ENCODE assay signal across 8 mouse cellular contexts in genomic region chr4:134307367-134308072, GRCm38 (mm10). TPM values are rescaled to one million over a fixed set of nuclear protein-coding genes. Genes with fewer than 3 reads are reported as not detected.
A peak's percentile ranks its signal among the peaks of the same experiment; 100 is the strongest.
DNase-seq lines count a peak whose midpoint lies in the region; ATAC-seq and TF ChIP-seq lines count a peak whose summit lies in the region.

No protein-coding gene starts in this region.

- no peak overlapping the region for H3K4me2 ChIP-seq in forebrain, embryonic 11.5 days (ENCODE audit: low read depth, low read length, severe bottlenecking)
- H3K4me2 ChIP-seq in heart, embryonic 13.5 days = peak overlapping the region; percentile 56
- H3K4me2 ChIP-seq in kidney, postnatal 0 days (ENCODE audit: low read length) = peak overlapping the region; percentile 27; the same call in 1 of the 2 replicates
- peak overlapping the region; percentile 39 for H3K4me2 ChIP-seq in midbrain, embryonic 16.5 days (ENCODE audit: low read length)

- no peak overlapping the region for H3K4me3 ChIP-seq in forebrain, embryonic 11.5 days (ENCODE audit: low read depth, low read length)
- no peak overlapping the region for H3K4me3 ChIP-seq in heart, embryonic 13.5 days
- no peak overlapping the region for H3K4me3 ChIP-seq in kidney, postnatal 0 days (replicated peaks; ENCODE audit: low read depth, low read length)
- no peak overlapping the region for H3K4me3 ChIP-seq in midbrain, embryonic 16.5 days (ENCODE audit: low read depth, low read length)

- no peak overlapping the region for H3K9ac ChIP-seq in forebrain, embryonic 11.5 days (ENCODE audit: low read length)
- peak overlapping the region; percentile 8 for H3K9ac ChIP-seq in heart, embryonic 13.5 days
- H3K9ac ChIP-seq in kidney, postnatal 0 days (ENCODE audit: low read depth, low read length) = no peak overlapping the region
- 0 out of 2 replicates have a peak overlapping the region, but pooled peaks have one; percentile 32 for H3K9ac ChIP-seq in midbrain, embryonic 16.5 days (ENCODE audit: low read depth, low read length)

- no peaks in the 10 kb centered on the region for H3K9me3 ChIP-seq in forebrain, embryonic 11.5 days (ENCODE audit: control insufficient read depth, low read length)
- no peaks in the 10 kb centered on the region for H3K9me3 ChIP-seq in heart, embryonic 13.5 days
- H3K9me3 ChIP-seq in kidney, postnatal 0 days (replicated peaks; ENCODE audit: low read length) = no peaks in the 10 kb centered on the region
- H3K9me3 ChIP-seq in midbrain, embryonic 16.5 days (replicated peaks; ENCODE audit: control insufficient read depth, low read length, poor library complexity, severe bottlenecking) = no peaks in the 10 kb centered on the region

- peak; percentile 66 for TF ChIP-seq CTCF in kidney, postnatal 0 days (IDR thresholded peaks at IDR 0.05; ENCODE audit: low read depth)

- ATAC-seq in forebrain, embryonic 11.5 days (replicated peaks; ENCODE audit: low FRiP score) = no peak
- ATAC-seq in heart, embryonic 13.5 days (ENCODE audit: extremely low read depth, insufficient number of reproducible peaks, low FRiP score, low TSS enrichment) = no peak
- peak; percentile 37; the same call in 1 of the 2 replicates for ATAC-seq in kidney, postnatal 0 days (replicated peaks; ENCODE audit: low FRiP score, low read depth)
- ATAC-seq in midbrain, embryonic 16.5 days = no peak
- ATAC-seq in inflammation-experienced regulatory T-cells, adult 6 months = no peak

- peak; percentile 31 to 51 for DNase-seq in adrenal gland, adult 18-20 months (ENCODE audit: low spot score in 2 of 2)
- DNase-seq in forebrain, embryonic 11.5 days (ENCODE audit: low spot score) = peak; percentile 66
- DNase-seq in kidney, postnatal 0 days (ENCODE audit: low spot score) = peak; percentile 75
- DNase-seq in liver = peak; percentile 67
- DNase-seq in spleen, postnatal 4 days (ENCODE audit: low spot score in 2 of 2) = peak; percentile 49 to 74

- H3K27ac ChIP-seq in forebrain, embryonic 11.5 days (ENCODE audit: low read depth, low read length) = no peak overlapping the region
- H3K27ac ChIP-seq in heart, embryonic 13.5 days (replicated peaks) = 0 out of 2 replicates have a peak overlapping the region, but pooled peaks have one; percentile 16
- H3K27ac ChIP-seq in kidney, postnatal 0 days = 0 out of 2 replicates have a peak overlapping the region, but pooled peaks have one; percentile 25
- H3K27ac ChIP-seq in midbrain, embryonic 16.5 days (ENCODE audit: low read length) = peak overlapping the region; percentile 23; the same call in 1 of the 2 replicates

- H3K36me3 ChIP-seq in forebrain, embryonic 11.5 days (ENCODE audit: control insufficient read depth, insufficient read depth, low read length) = no peaks in the 10 kb centered on the region
- H3K36me3 ChIP-seq in heart, embryonic 13.5 days = no peaks in the 10 kb centered on the region
- H3K36me3 ChIP-seq in kidney, postnatal 0 days (ENCODE audit: insufficient read depth, low read length) = no peaks in the 10 kb centered on the region
- no peaks in the 10 kb centered on the region for H3K36me3 ChIP-seq in midbrain, embryonic 16.5 days (ENCODE audit: control insufficient read depth, insufficient read depth, low read length)

- WGBS in forebrain, embryonic 11.5 days = 32% methylated on average over 12 of the region's 12 CpGs
- WGBS in heart, embryonic 13.5 days = 14% methylated on average over 12 of the region's 12 CpGs
- 12% methylated on average over 12 of the region's 12 CpGs for WGBS in kidney, postnatal 0 days
- 19% methylated on average over 12 of the region's 12 CpGs for WGBS in midbrain, embryonic 16.5 days

- 0 out of 2 replicates have a peak, but pooled peaks cover 2% of the 10 kb centered on the region for H3K4me1 ChIP-seq in forebrain, embryonic 11.5 days (replicated peaks; ENCODE audit: control insufficient read depth, insufficient read depth, low read length)
- peaks cover 22% of the 10 kb centered on the region for H3K4me1 ChIP-seq in heart, embryonic 13.5 days
- H3K4me1 ChIP-seq in kidney, postnatal 0 days (replicated peaks; ENCODE audit: insufficient read depth, low read length) = peaks cover 6% of the 10 kb centered on the region
- H3K4me1 ChIP-seq in midbrain, embryonic 16.5 days (ENCODE audit: control insufficient read depth, insufficient read depth, low read length) = peaks cover 6% of the 10 kb centered on the region; the same call in 1 of the 2 replicates

- no peaks in the 10 kb centered on the region for H3K27me3 ChIP-seq in forebrain, embryonic 11.5 days (ENCODE audit: control insufficient read depth, insufficient read depth, low read length)
- no peaks in the 10 kb centered on the region for H3K27me3 ChIP-seq in heart, embryonic 13.5 days (replicated peaks)
- H3K27me3 ChIP-seq in kidney, postnatal 0 days (ENCODE audit: insufficient read depth, low read length) = no peaks in the 10 kb centered on the region
- no peaks in the 10 kb centered on the region for H3K27me3 ChIP-seq in midbrain, embryonic 16.5 days (ENCODE audit: control insufficient read depth, insufficient read depth, low read depth, low read length)

RNA-seq across cellular contexts. Expression of gene Trim63, which starts 7.4 kb away (rescaled TPM):
- total RNA-seq in adrenal gland, adult 18-20 months (2021) = under 1 TPM in 1 of 2 experiments, not detected in 1; 0.32 TPM
- 0.13 TPM in 1 of 2 replicates, not detected in the other for polyA plus RNA-seq in forebrain, embryonic 11.5 days (2014; fragmentation: Nextera tagmentation; extraction: Ambion mirVana)
- polyA plus RNA-seq in heart, embryonic 13.5 days (2015; fragmentation: Nextera tagmentation; extraction: Ambion mirVana) = 108 and 136 TPM in 2 replicates
- 2.4 and 2.7 TPM in 2 replicates for polyA plus RNA-seq in kidney, postnatal 0 days (2015; fragmentation: Nextera tagmentation; extraction: Ambion mirVana)
- 0.45 and 0.62 TPM in 2 replicates for polyA plus RNA-seq in midbrain, embryonic 16.5 days (2015; fragmentation: Nextera tagmentation; extraction: Ambion mirVana)
- not detected for polyA plus RNA-seq in inflammation-experienced regulatory T-cells, adult 6 months (2017; shearing (Covaris generic))

RNA-seq across cellular contexts. Expression of gene Pdik1l, which starts 19.8 kb away (rescaled TPM):
- 10 to 100 TPM; 14.0 to 22.5 TPM for total RNA-seq in adrenal gland, adult 18-20 months (2021)
- 26.7 and 31.2 TPM in 2 replicates for polyA plus RNA-seq in forebrain, embryonic 11.5 days (2014; fragmentation: Nextera tagmentation; extraction: Ambion mirVana)
- polyA plus RNA-seq in heart, embryonic 13.5 days (2015; fragmentation: Nextera tagmentation; extraction: Ambion mirVana) = 13.4 and 13.5 TPM in 2 replicates
- 12.5 and 14.1 TPM in 2 replicates for polyA plus RNA-seq in kidney, postnatal 0 days (2015; fragmentation: Nextera tagmentation; extraction: Ambion mirVana)
- polyA plus RNA-seq in midbrain, embryonic 16.5 days (2015; fragmentation: Nextera tagmentation; extraction: Ambion mirVana) = 44.9 and 46.5 TPM in 2 replicates
- polyA plus RNA-seq in inflammation-experienced regulatory T-cells, adult 6 months (2017; shearing (Covaris generic)) = 10 to 100 TPM; 18.5 to 26.7 (median 23.7) TPM

RNA-seq across cellular contexts. Expression of gene Slc30a2, which starts 35.5 kb away (rescaled TPM):
- total RNA-seq in adrenal gland, adult 18-20 months (2021) = 10 to 100 TPM; 28.9 to 47.4 TPM
- not detected in 2 replicates for polyA plus RNA-seq in forebrain, embryonic 11.5 days (2014; fragmentation: Nextera tagmentation; extraction: Ambion mirVana)
- polyA plus RNA-seq in heart, embryonic 13.5 days (2015; fragmentation: Nextera tagmentation; extraction: Ambion mirVana) = 0.11 and 0.19 TPM in 2 replicates
- polyA plus RNA-seq in kidney, postnatal 0 days (2015; fragmentation: Nextera tagmentation; extraction: Ambion mirVana) = 0.48 and 0.82 TPM in 2 replicates
- polyA plus RNA-seq in midbrain, embryonic 16.5 days (2015; fragmentation: Nextera tagmentation; extraction: Ambion mirVana) = 0.26 and 0.30 TPM in 2 replicates
- polyA plus RNA-seq in inflammation-experienced regulatory T-cells, adult 6 months (2017; shearing (Covaris generic)) = under 1 TPM; 0.21 to 0.34 (median 0.29) TPM

RNA-seq across cellular contexts. Expression of gene Grrp1, which starts 53.6 kb away (rescaled TPM):
- 10 to 100 TPM in 1 of 2 experiments, 1 to 10 TPM in 1; 9.3 to 10.0 TPM for total RNA-seq in adrenal gland, adult 18-20 months (2021)
- polyA plus RNA-seq in forebrain, embryonic 11.5 days (2014; fragmentation: Nextera tagmentation; extraction: Ambion mirVana) = 4.8 and 5.2 TPM in 2 replicates
- 4.3 and 5.0 TPM in 2 replicates for polyA plus RNA-seq in heart, embryonic 13.5 days (2015; fragmentation: Nextera tagmentation; extraction: Ambion mirVana)
- 10.8 and 12.3 TPM in 2 replicates for polyA plus RNA-seq in kidney, postnatal 0 days (2015; fragmentation: Nextera tagmentation; extraction: Ambion mirVana)
- polyA plus RNA-seq in midbrain, embryonic 16.5 days (2015; fragmentation: Nextera tagmentation; extraction: Ambion mirVana) = 12.9 and 16.2 TPM in 2 replicates
- polyA plus RNA-seq in inflammation-experienced regulatory T-cells, adult 6 months (2017; shearing (Covaris generic)) = not detected

Comparison
In these comparisons a context has a peak if more than half of its experiments do, and no peak if none do; other contexts are left out.
1. H3K9ac ChIP-seq: peak in heart, embryonic 13.5 days (single experiment) and midbrain, embryonic 16.5 days (single experiment); none in forebrain, embryonic 11.5 days (single experiment) and kidney, postnatal 0 days (single experiment).
2. RNA of gene Trim63, which starts 7.4 kb away (polyA plus RNA-seq): 108 to 136 TPM in heart, embryonic 13.5 days; 2.4 to 2.7 TPM in kidney, postnatal 0 days, 0.45 to 0.62 TPM in midbrain, embryonic 16.5 days, 0.13 TPM in forebrain, embryonic 11.5 days and not detected in inflammation-experienced regulatory T-cells, adult 6 months; every median in the first group is over 10 times any median in the second.
3. Peak in every context shown above with its lines, with median percentiles within 50 percentile points of each other: DNase-seq.